Mouse (Mus musculus) heart, adult 9 months (tissue): ENCODE data around the gene Gys1.
A peak's percentile ranks its signal among the peaks of the same experiment; 100 is the strongest.
"Not testable (repeated sequence)": the region's sequence is repeated elsewhere in the genome, so short reads cannot be mapped to it uniquely, and the experiment has no call there.

Experiments
- DNase-seq, 2 experiments: peaks; one replicate each; pipeline ENCODE4 v3.0.0; 2022; ENCODE audit warnings: low spot score in 2 of 2

Gene Gys1

DNA sequence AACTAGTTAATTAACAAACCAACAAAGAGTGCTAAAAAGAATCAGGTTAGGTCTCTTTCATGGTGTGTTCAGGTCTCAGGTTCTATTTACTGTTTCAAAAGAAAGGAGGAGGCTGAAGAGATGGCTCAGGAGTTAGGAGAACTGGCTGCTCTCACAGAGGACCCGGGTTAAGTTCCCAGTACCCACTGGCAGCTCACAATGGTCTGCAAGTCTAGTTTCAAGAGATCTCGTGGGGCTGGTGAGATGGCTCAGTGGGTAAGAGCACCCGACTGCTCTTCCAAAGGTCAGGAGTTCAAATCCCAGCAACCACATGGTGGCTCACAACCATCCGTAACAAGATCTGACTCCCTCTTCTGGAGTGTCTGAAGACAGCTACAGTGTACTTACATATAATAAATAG, 45.7 kb downstream of the Gys1 start:
- not testable (repeated sequence) for DNase-seq

DNA sequence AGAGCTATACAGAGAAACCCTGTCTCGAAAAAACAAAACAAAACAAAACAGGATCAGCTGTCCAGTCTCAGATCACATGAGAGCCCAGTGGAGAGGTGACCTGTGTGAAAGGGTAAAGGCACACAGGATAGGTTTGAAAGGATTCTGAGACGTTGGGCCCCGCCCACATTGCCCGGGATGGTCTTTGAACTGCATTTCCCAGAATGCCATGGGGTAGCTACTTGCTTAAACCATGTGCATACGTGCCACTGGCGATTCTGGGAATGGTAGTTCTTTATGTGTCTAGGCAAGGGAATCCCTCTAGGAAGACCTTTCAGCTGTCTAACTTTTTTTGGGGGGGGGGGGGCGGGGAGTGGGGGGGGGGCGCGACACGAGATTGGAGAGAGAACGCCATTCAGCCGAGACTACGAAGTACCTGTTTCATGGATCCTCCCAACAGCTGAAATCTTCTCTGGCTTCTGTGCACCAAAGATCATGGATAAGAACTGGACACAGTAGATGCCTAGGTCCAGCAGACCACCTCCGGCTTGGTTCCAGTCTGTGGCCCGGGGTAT, 46.8 kb downstream of the Gys1 start, which contains the start of gene Tulp2:
Tulp2 (plus strand) TSS at position 504 of the 554 bp plus-strand sequence.
- DNase-seq = no peak

DNA sequence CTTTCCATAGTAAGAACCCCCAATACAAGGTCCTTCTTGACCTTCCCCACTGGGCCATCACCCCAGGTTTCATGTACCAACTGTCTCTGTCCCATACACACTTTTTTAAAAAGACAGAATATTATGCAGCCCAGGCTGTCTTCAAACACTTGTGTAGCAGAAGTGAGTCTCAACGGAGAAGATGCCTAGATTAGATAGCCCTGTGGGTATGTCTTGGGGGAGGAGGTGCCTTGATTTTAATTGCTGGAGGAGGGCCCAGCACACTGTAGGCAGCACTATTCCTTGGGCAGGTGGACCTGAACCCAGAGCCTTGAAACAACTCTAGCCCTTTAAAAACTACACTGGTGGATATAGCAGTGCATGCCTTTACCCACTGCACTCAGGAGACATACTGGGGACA, 47.5 kb downstream of the Gys1 start:
- no peak for DNase-seq

- not testable (repeated sequence) for DNase-seq
These were observed 50.3 kb downstream of the Gys1 start for GRCm38 (mm10) chr7:45484985-45485384.

- no peak for DNase-seq
These were observed 51.5 kb downstream of the Gys1 start for GRCm38 (mm10) chr7:45486158-45486557.

GRCm38 (mm10) chr7:45486761-45487415, 52.2 kb downstream of the Gys1 start, which contains the start of gene Gm45808:
Gm45808 (minus strand) TSS chr7:45486811.
- no peak for DNase-seq

- DNase-seq = no peak
These were observed 53.2 kb downstream of the Gys1 start for GRCm38 (mm10) chr7:45487861-45488292.

- peak; percentile 74 to 75 for DNase-seq
These were observed 53.9 kb downstream of the Gys1 start, which contains the start of gene Dhdh for GRCm38 (mm10) chr7:45488293-45489204. Dhdh (minus strand) TSS chr7:45488805.

GRCm38 (mm10) chr7:45489578-45489977, 54.9 kb downstream of the Gys1 start:
- no peak for DNase-seq

DNA sequence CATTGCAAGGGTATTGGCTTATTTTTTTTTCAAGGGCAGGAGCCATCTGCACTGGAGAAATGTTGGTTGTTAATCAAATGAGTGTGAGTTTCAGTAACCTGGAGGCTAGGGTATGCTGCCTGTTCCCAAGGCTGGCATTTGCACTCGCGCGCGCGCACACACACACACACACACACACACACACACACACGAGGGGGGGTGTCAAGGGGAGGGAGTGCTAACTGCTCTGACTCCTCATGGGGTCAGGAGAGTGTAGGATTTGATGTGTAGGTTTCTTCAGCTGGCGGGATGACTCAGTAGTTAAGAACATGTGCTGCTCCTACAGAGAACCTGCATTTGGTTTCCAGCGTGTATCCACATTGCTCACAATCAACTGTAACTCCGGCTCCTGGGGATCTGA, 56.2 kb downstream of the Gys1 start:
- DNase-seq = no peak

- no peak for DNase-seq
These were observed 56.6 kb downstream of the Gys1 start for GRCm38 (mm10) chr7:45491264-45491663.

DNA sequence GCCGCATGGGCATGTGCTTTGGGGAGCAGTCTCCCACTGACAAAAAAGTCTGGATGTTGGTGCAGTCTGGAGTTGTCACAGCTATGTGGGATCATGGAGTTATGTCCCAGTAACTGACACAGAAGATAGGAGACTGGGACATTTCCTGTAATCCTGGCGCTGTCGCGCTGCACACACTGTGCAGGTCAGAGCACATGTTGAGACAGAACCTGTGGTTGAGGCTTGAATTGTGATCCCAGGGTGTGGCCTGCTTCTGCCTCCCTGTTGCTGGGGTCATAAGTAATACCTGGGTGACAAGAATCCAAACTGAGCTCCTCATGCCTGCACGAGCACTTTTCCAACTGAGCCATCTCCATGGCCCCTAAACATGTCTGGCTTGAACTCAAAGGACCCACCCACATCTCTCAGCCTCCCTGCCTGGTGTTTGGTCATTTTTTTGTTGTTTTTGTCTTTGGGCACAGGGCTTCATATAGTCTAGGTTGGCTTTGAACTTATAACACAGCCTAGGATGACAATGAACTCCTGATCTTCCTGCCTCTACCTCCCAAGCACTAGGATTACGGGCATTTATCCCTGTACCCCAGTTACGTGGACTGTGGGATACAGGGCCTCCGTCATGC, 57.7 kb downstream of the Gys1 start:
- DNase-seq = no peak

DNA sequence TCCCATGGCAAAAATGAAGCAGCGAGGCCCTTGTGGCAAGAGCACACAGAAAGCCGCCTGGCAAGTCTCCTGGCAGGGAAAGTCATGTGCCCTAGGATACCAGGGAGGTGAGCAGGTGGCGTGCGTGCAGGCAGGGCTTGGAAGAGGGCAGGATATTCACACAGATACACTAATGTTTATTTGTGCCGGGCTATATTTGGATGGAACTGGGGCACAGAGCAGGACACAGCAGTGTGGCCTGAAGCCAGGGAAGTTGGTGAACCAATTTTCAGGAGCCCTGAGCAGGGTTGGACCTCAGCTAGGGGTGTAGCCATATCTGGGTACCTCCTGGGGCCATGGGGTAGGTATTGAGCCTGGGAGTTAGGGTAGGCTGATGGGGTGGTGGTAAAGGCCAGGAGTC, 58.3 kb downstream of the Gys1 start:
- peak; percentile 46 to 56 for DNase-seq

- DNase-seq = no peak
These were observed 59.9 kb downstream of the Gys1 start for GRCm38 (mm10) chr7:45494548-45494947.

DNA sequence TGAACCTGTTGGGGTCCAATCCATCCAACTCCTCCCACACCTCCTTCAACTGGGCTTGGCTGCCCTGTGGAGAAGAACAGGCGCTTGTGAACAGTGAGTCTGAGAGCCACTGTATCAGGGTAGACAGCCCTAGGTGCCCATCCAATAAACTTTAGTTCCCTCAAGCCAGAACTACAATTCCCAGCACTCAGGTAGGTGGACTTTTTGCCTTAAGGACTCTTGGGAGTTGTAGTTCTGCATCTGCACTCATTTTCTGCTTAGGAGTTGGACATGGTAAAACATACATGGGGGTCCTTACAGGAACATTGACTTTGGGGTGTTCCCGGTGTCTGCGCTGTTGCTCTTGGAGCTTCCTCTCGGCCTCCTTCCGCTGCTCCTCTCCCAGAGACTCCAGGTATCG, 63.8 kb downstream of the Gys1 start:
- no peak for DNase-seq
